Mouse (Mus musculus) heart, embryonic 15.5 days (tissue): ENCODE measurements around the gene Dynlt1c. TPM values are rescaled to one million over a fixed set of nuclear protein-coding genes. Genes with fewer than 3 reads are reported as not detected.
"Not testable (repeated sequence)": the region's sequence is repeated elsewhere in the genome, so short reads cannot be mapped to it uniquely, and the experiment has no call there.

ENCODE experiments used
- ATAC-seq: fragments of 200-750 bp; cut with Nextera tagmentation; replicated peaks from 2 replicates; pipeline ENCODE4 v1.8.0; 2017; ENCODE audit warnings: low read depth, moderate TSS enrichment; ENCODE audit not compliant: insufficient number of reproducible peaks, insufficient read depth, low FRiP score
- H3K27ac ChIP-seq: fragments of 300-500 bp; sonication (generic); 2 replicates; pipeline ENCODE4 v1.5.1; 2015; ENCODE audit warnings: mild to moderate bottlenecking, inconsistent platforms
- H3K27me3 ChIP-seq: fragments of 300-500 bp; sonication (generic); 2 replicates; pipeline ENCODE4 v1.6.1; 2015; ENCODE audit warnings: inconsistent platforms
- H3K36me3 ChIP-seq: fragments of 300-500 bp; sonication (generic); 2 replicates; pipeline ENCODE4 v1.6.1; 2015; ENCODE audit warnings: mild to moderate bottlenecking, inconsistent platforms
- H3K4me1 ChIP-seq: fragments of 300-500 bp; sonication (generic); replicated peaks from 2 replicates; pipeline ENCODE4 v1.6.1; 2015; ENCODE audit warnings: inconsistent platforms
- H3K4me2 ChIP-seq: fragments of 300-500 bp; sonication (generic); 2 replicates; pipeline ENCODE4 v1.6.1; 2015; ENCODE audit warnings: inconsistent platforms, mild to moderate bottlenecking, moderate library complexity
- H3K4me3 ChIP-seq: fragments of 300-500 bp; sonication (generic); 2 replicates; pipeline ENCODE4 v1.5.1; 2015; ENCODE audit warnings: mild to moderate bottlenecking, inconsistent platforms
- H3K9ac ChIP-seq: fragments of 300-500 bp; sonication (generic); 2 replicates; pipeline ENCODE4 v1.6.1; 2015; ENCODE audit warnings: mild to moderate bottlenecking, inconsistent platforms
- H3K9me3 ChIP-seq: fragments of 300-500 bp; sonication (generic); replicated peaks from 2 replicates; pipeline ENCODE4 v1.6.1; 2016; ENCODE audit warnings: inconsistent platforms
- WGBS: fragments of 180-500 bp; shearing (Covaris S2); methylation state at CpG from one replicate; pipeline ENCODE4 v1.1.7; 2015; ENCODE audit warnings: mixed read lengths; 5-methylcytosine and 5-hydroxymethylcytosine counted together
- polyA plus RNA-seq: library from polyadenylated mRNA; unstranded; fragments of >200 nt; fragmentation: Nextera tagmentation; extraction: Ambion mirVana; gene quantifications from 2 replicates; pipeline ENCODE4 v1.2.1, GENCODE M21; 2015

Gene Dynlt1c
- polyA plus RNA-seq, 1 experiment from 2014 or later, result 24.3 TPM

GRCm38 (mm10) chr17:6658801-6659200 lies 57.3 kb downstream of the Dynlt1c start, which contains the start of gene Sytl3:
TSS of gene Sytl3 (plus strand) at chr17:6659093.
- not testable (repeated sequence) for H3K4me3 ChIP-seq, H3K4me2 ChIP-seq, H3K27me3 ChIP-seq, H3K9ac ChIP-seq, ATAC-seq, H3K27ac ChIP-seq, H3K4me1 ChIP-seq, H3K36me3 ChIP-seq, H3K9me3 ChIP-seq
- 64% methylated on average over 5 of the region's 7 CpGs for WGBS

Other genes starting within 250 kb of the Dynlt1c start
- 361 and 375 TPM in 2 replicates for gene Dynlt1b, start 171.6 kb upstream of the Dynlt1c start, polyA plus RNA-seq
- 171 and 185 TPM in 2 replicates for gene Dynlt1f, start 54.2 kb downstream of the Dynlt1c start, polyA plus RNA-seq
- gene Sytl3, start 57.4 kb downstream of the Dynlt1c start, polyA plus RNA-seq, result 0.30 and 3.1 TPM in 2 replicates
- 109 and 136 TPM in 2 replicates for gene Ezr, start 181.1 kb downstream of the Dynlt1c start, polyA plus RNA-seq